Mouse (Mus musculus) lung, adult 2 months (tissue): ENCODE measurements around the gene Cd2bp2.
"Not testable (repeated sequence)": the region's sequence is repeated elsewhere in the genome, so short reads cannot be mapped to it uniquely, and the experiment has no call there.

Source experiments
- CTCF ChIP-seq: fragments of 200-500 bp; IDR thresholded peaks from 2 replicates; pipeline ENCODE4 v1.5.1; 2011; ENCODE audit warnings: mild to moderate bottlenecking, low read length, control low read depth; ENCODE audit not compliant: insufficient read depth
- POLR2A ChIP-seq: fragments of 200-500 bp; IDR thresholded peaks from 2 replicates; pipeline ENCODE4 v1.6.1; 2011; ENCODE audit warnings: low read depth, mild to moderate bottlenecking, control low read depth, low read length, borderline replicate concordance; ENCODE audit errors: extremely low read depth

- not testable (repeated sequence) for TF ChIP-seq CTCF, POLR2A
Measured at GRCm38 (mm10) chr7:127181724-127182123, 14.1 kb downstream of the Cd2bp2 start.
